ENCODE assay signal across 9 mouse cellular contexts in genomic region chr13:36735901-36736618, GRCm38 (mm10). TPM values are rescaled to one million over a fixed set of nuclear protein-coding genes. Genes with fewer than 3 reads are reported as not detected.
DNase-seq lines count a peak whose midpoint lies in the region; ATAC-seq and TF ChIP-seq lines count a peak whose summit lies in the region.
"Had no signal": no experiment of that assay in that cellular context is flagged by ENCODE, and none has a peak within 500 bp of the region (broad histone marks: within the 10 kb centered on the region; RNA-seq: fewer than 3 reads in every experiment).

No protein-coding gene starts in this region.

- peaks cover 3% of the 10 kb centered on the region for H3K79me2 ChIP-seq in myocyte (ENCODE audit: control insufficient read depth, insufficient read depth)

- no peak overlapping the region for H3ac ChIP-seq in myocyte (ENCODE audit: control insufficient read depth, insufficient read length)

- peaks cover 71% of the 10 kb centered on the region for H3K27me3 ChIP-seq in kidney, embryonic 15.5 days
- peaks cover 51% of the 10 kb centered on the region for H3K27me3 ChIP-seq in heart, embryonic 15.5 days
- no peaks in the 10 kb centered on the region for H3K27me3 ChIP-seq in myocyte (ENCODE audit: control insufficient read depth, insufficient read depth, insufficient read length)

- peaks cover 35% of the 10 kb centered on the region for H3K4me1 ChIP-seq in kidney, embryonic 15.5 days
- H3K4me1 ChIP-seq in heart, embryonic 15.5 days (replicated peaks): peaks cover 40% of the 10 kb centered on the region

- no peak overlapping the region for H3K27ac ChIP-seq in kidney, embryonic 15.5 days
- H3K27ac ChIP-seq in heart, embryonic 15.5 days: no peak overlapping the region
- H3K27ac ChIP-seq: macrophage had no signal

- H3K36me3 ChIP-seq in kidney, embryonic 15.5 days: no peaks in the 10 kb centered on the region
- no peaks in the 10 kb centered on the region for H3K36me3 ChIP-seq in heart, embryonic 15.5 days
- no peaks in the 10 kb centered on the region for H3K36me3 ChIP-seq in myocyte (ENCODE audit: control insufficient read depth, insufficient read depth)

- WGBS in kidney, embryonic 15.5 days: under 1% methylated on average over 36 of the region's 39 CpGs
- WGBS in heart, embryonic 15.5 days: under 1% methylated on average over 39 of the region's 39 CpGs

- ATAC-seq in kidney, embryonic 15.5 days (replicated peaks; ENCODE audit: low FRiP score): peak; percentile 93
- ATAC-seq in heart, embryonic 15.5 days (replicated peaks; ENCODE audit: insufficient number of reproducible peaks, insufficient read depth, low FRiP score, low read depth): peak; percentile 84

- peak overlapping the region; percentile 49 for H3K4me3 ChIP-seq in kidney, embryonic 15.5 days (replicated peaks)
- peak overlapping the region; percentile 52 for H3K4me3 ChIP-seq in heart, embryonic 15.5 days
- no peak overlapping the region for H3K4me3 ChIP-seq in myocyte

- no peak for DNase-seq in kidney, adult 9 months
- DNase-seq in R1 (ENCODE audit: low read depth, low spot score): peak; percentile 93
- DNase-seq in embryo, embryonic 11.5 days (ENCODE audit: low read depth, low spot score): peak; percentile 78
- peak; percentile 95 for DNase-seq in left cerebral cortex, postnatal 4 days
- DNase-seq in thymus, postnatal 0 days (ENCODE audit: low spot score): peak; percentile 51

- H3K4me2 ChIP-seq in kidney, embryonic 15.5 days: peak overlapping the region; percentile 90
- peak overlapping the region; percentile 86 for H3K4me2 ChIP-seq in heart, embryonic 15.5 days
- H3K4me2 ChIP-seq in myocyte (ENCODE audit: low read depth): peak overlapping the region; percentile 52

- TF ChIP-seq POLR2A in myocyte (IDR thresholded peaks at IDR 0.05; ENCODE audit: insufficient read length, low read depth): no peak

- H3K9me3 ChIP-seq in kidney, embryonic 15.5 days (replicated peaks): no peaks in the 10 kb centered on the region
- H3K9me3 ChIP-seq in heart, embryonic 15.5 days (replicated peaks): no peaks in the 10 kb centered on the region

- intact Hi-C loops in left cerebral cortex, postnatal 4 days (cut with DNase I): loop anchor here (10.0 kb wide), 1 partner anchor 721 kb away; no protein-coding TSS in a partner anchor

- H3K9ac ChIP-seq in kidney, embryonic 15.5 days: 0 out of 2 replicates have a peak overlapping the region, but pooled peaks have one; percentile 26
- peak overlapping the region; percentile 35; the same call in 1 of the 2 replicates for H3K9ac ChIP-seq in heart, embryonic 15.5 days

TF ChIP-seq in myocyte, 11 proteins besides CTCF, POLR2A, EP300 and RAD21:
- no peak for TF ChIP-seq POLR2AphosphoS2 (IDR thresholded peaks at IDR 0.05; ENCODE audit: insufficient read length, low read depth)
- TF ChIP-seq REST (IDR thresholded peaks at IDR 0.05; ENCODE audit: insufficient read depth, insufficient read length): no peak
- TF ChIP-seq MYOG (IDR thresholded peaks at IDR 0.05; ENCODE audit: control insufficient read depth in 1 of 3, insufficient read depth in 1 of 3, insufficient read length in 2 of 3, low read depth in 2 of 3): no peak
- TF ChIP-seq USF1 (IDR thresholded peaks at IDR 0.05; ENCODE audit: low read depth): no peak
- no peak for TF ChIP-seq TCF3 (IDR thresholded peaks at IDR 0.05; ENCODE audit: insufficient read length, low read depth)
- TF ChIP-seq SRF (IDR thresholded peaks at IDR 0.05; ENCODE audit: control insufficient read depth, insufficient read length, low read depth): no peak
- TF ChIP-seq MAX (IDR thresholded peaks at IDR 0.05; ENCODE audit: low read depth): no peak
- no peak for TF ChIP-seq MYOD1 (IDR thresholded peaks at IDR 0.05; ENCODE audit: control insufficient read depth in 1 of 3, insufficient read length in 2 of 3, low read depth in 2 of 3)
- no peak for TF ChIP-seq E2F4 (IDR thresholded peaks at IDR 0.05; ENCODE audit: insufficient read depth)
- no peak for TF ChIP-seq CEBPB (IDR thresholded peaks at IDR 0.05; ENCODE audit: insufficient read depth, poor library complexity, severe bottlenecking)
- TF ChIP-seq TCF12 (IDR thresholded peaks at IDR 0.05; ENCODE audit: insufficient read depth, poor library complexity, severe bottlenecking): no peak
TF ChIP-seq in myocyte: peak in this region for 0.

RNA-seq across cellular contexts. Expression of gene Nrn1, which starts 1.1 kb away (rescaled TPM):
- polyA plus RNA-seq in kidney, embryonic 15.5 days (2015; fragmentation: Nextera tagmentation; extraction: Ambion mirVana): 1.9 and 2.1 TPM in 2 replicates
- 2.3 TPM in 2 replicates for polyA plus RNA-seq in heart, embryonic 15.5 days (2015; fragmentation: Nextera tagmentation; extraction: Ambion mirVana)
- total RNA-seq in left cerebral cortex, postnatal 4 days (2021): 10 to 100 TPM; 22.6 to 29.6 TPM
- polyA plus RNA-seq in myocyte (2012; fragmentation: generic; extraction: Trizol): 5.1 TPM
- polyA plus RNA-seq in thymus, postnatal 0 days (2015; fragmentation: Nextera tagmentation; extraction: Ambion mirVana): 0.28 and 0.29 TPM in 2 replicates
- polyA plus RNA-seq: macrophage had no signal
